7 mouse cellular contexts compared by ENCODE assay signal in genomic region chr2:144331401-144332302, GRCm38 (mm10). TPM values are rescaled to one million over a fixed set of nuclear protein-coding genes. Genes with fewer than 3 reads are reported as not detected.
DNase-seq lines count a peak whose midpoint lies in the region; ATAC-seq and TF ChIP-seq lines count a peak whose summit lies in the region.

TSS of gene Ovol2 (minus strand) at chr2:144332146.

- 1% methylated on average over 62 of the region's 62 CpGs for WGBS in intestine, embryonic 16.5 days
- 1% methylated on average over 61 of the region's 62 CpGs for WGBS in liver, embryonic 15.5 days (ENCODE audit: insufficient replicate concordance)
- WGBS in neural tube, embryonic 13.5 days: 1% methylated on average over 62 of the region's 62 CpGs

- peak; percentile 21 for DNase-seq in thymus, postnatal 4 days
- no peak for DNase-seq in thymus, postnatal 14 days
- no peak for DNase-seq in adipocyte (ENCODE audit: low spot score)

- H3K9ac ChIP-seq in intestine, embryonic 16.5 days (ENCODE audit: low read depth, low read length): peak within 1 kb of the TSS; percentile 66
- H3K9ac ChIP-seq in liver, embryonic 15.5 days: no peak within 1 kb of the TSS
- H3K9ac ChIP-seq in neural tube, embryonic 13.5 days: peak within 1 kb of the TSS; percentile 62

- peaks cover 22% of the 10 kb centered on the region for H3K27me3 ChIP-seq in intestine, embryonic 16.5 days (replicated peaks; ENCODE audit: control insufficient read depth, insufficient read depth, low read length)
- peaks cover 92% of the 10 kb centered on the region for H3K27me3 ChIP-seq in liver, embryonic 15.5 days
- H3K27me3 ChIP-seq in neural tube, embryonic 13.5 days: peaks cover 93% of the 10 kb centered on the region

- no peaks in the 10 kb centered on the region for H3K9me3 ChIP-seq in intestine, embryonic 16.5 days (ENCODE audit: control insufficient read depth, low read length)
- no peaks in the 10 kb centered on the region for H3K9me3 ChIP-seq in liver, embryonic 15.5 days (replicated peaks)
- no peaks in the 10 kb centered on the region for H3K9me3 ChIP-seq in neural tube, embryonic 13.5 days

- no peak for TF ChIP-seq CTCF in embryonic fibroblast, embryonic 13.5 days (IDR thresholded peaks at IDR 0.05; ENCODE audit: borderline replicate concordance, insufficient read depth, low read length)

- no peak within 1 kb of the TSS for H3K27ac ChIP-seq in embryonic fibroblast, embryonic 13.5 days (ENCODE audit: insufficient read depth, low read length)
- no peak within 1 kb of the TSS for H3K27ac ChIP-seq in intestine, embryonic 16.5 days (ENCODE audit: low read length)
- no peak within 1 kb of the TSS for H3K27ac ChIP-seq in liver, embryonic 15.5 days (replicated peaks)
- no peak within 1 kb of the TSS for H3K27ac ChIP-seq in neural tube, embryonic 13.5 days (replicated peaks)

- peak; percentile 65 for ATAC-seq in intestine, embryonic 16.5 days
- ATAC-seq in liver, embryonic 15.5 days (ENCODE audit: insufficient read depth): no peak
- peak; percentile 47; the same call in 1 of the 2 replicates for ATAC-seq in neural tube, embryonic 13.5 days (ENCODE audit: low read depth)

- H3K4me3 ChIP-seq in embryonic fibroblast, embryonic 13.5 days (ENCODE audit: insufficient read depth, low read length): peak within 1 kb of the TSS; percentile 14; the same call in 1 of the 2 replicates
- H3K4me3 ChIP-seq in intestine, embryonic 16.5 days (ENCODE audit: low read length): peak within 1 kb of the TSS; percentile 61
- peak within 1 kb of the TSS; percentile 44 for H3K4me3 ChIP-seq in liver, embryonic 15.5 days (replicated peaks)
- peak within 1 kb of the TSS; percentile 48 for H3K4me3 ChIP-seq in neural tube, embryonic 13.5 days

- H3K4me2 ChIP-seq in intestine, embryonic 16.5 days (ENCODE audit: low read depth, low read length): peak within 1 kb of the TSS; percentile 95
- H3K4me2 ChIP-seq in liver, embryonic 15.5 days: peak within 1 kb of the TSS; percentile 71
- H3K4me2 ChIP-seq in neural tube, embryonic 13.5 days: peak within 1 kb of the TSS; percentile 93

- H3K4me1 ChIP-seq in embryonic fibroblast, embryonic 13.5 days (ENCODE audit: control insufficient read depth, insufficient read depth, low read length): no peaks in the 10 kb centered on the region
- H3K4me1 ChIP-seq in intestine, embryonic 16.5 days (ENCODE audit: control insufficient read depth, insufficient read depth, low read length): peaks cover 31% of the 10 kb centered on the region
- peaks cover 25% of the 10 kb centered on the region for H3K4me1 ChIP-seq in liver, embryonic 15.5 days (replicated peaks)
- peaks cover 37% of the 10 kb centered on the region for H3K4me1 ChIP-seq in neural tube, embryonic 13.5 days (replicated peaks)

- H3K36me3 ChIP-seq in intestine, embryonic 16.5 days (ENCODE audit: control insufficient read depth, insufficient read depth, low read length): no peaks in the 10 kb centered on the region
- no peaks in the 10 kb centered on the region for H3K36me3 ChIP-seq in liver, embryonic 15.5 days (replicated peaks)
- H3K36me3 ChIP-seq in neural tube, embryonic 13.5 days: no peaks in the 10 kb centered on the region

- TF ChIP-seq POLR2A in embryonic fibroblast, embryonic 13.5 days (IDR thresholded peaks at IDR 0.05; ENCODE audit: low read depth, low read length): no peak

RNA-seq across cellular contexts. Expression of gene Ovol2, which starts in this region (rescaled TPM):
- polyA plus RNA-seq in embryonic fibroblast, embryonic 13.5 days (2011; ENCODE audit: insufficient read length, low read depth, missing spikeins): not detected in 2 replicates
- polyA plus RNA-seq in intestine, embryonic 16.5 days (2015; fragmentation: Nextera tagmentation; extraction: Ambion mirVana): 1.2 TPM in 2 replicates
- not detected in 2 replicates for polyA plus RNA-seq in liver, embryonic 15.5 days (2015; fragmentation: Nextera tagmentation; extraction: Ambion mirVana)
- 0.21 TPM in 1 of 2 replicates, not detected in the other for polyA plus RNA-seq in neural tube, embryonic 13.5 days (2015; fragmentation: Nextera tagmentation; extraction: Ambion mirVana)

Comparison
In these comparisons a context has a peak if more than half of its experiments do, and no peak if none do; other contexts are left out.
1. Peak in ATAC-seq, H3K4me3 ChIP-seq, H3K9ac ChIP-seq and H3K4me2 ChIP-seq in neural tube, embryonic 13.5 days; RNA of the gene not detected or under 1 TPM.